Mouse (Mus musculus): ENCODE measurements around the gene Chrm5. TPM values are rescaled to one million over a fixed set of nuclear protein-coding genes. Genes with fewer than 3 reads are reported as not detected.
"Not testable (repeated sequence)": the region's sequence is repeated elsewhere in the genome, so short reads cannot be mapped to it uniquely, and the experiment has no call there.

Chrm5 gene
- polyA plus RNA-seq, 1 experiment from 2014 or later: not detected

GRCm38 (mm10) chr2:112448510-112449059, 32.0 kb downstream of the Chrm5 start:
- no peaks in the 10 kb centered on the region for H3K4me1 ChIP-seq (replicated peaks)
- H3K4me3 ChIP-seq (replicated peaks): no peak overlapping the region
- no peak overlapping the region for H3K4me2 ChIP-seq
- H3K27me3 ChIP-seq: no peaks in the 10 kb centered on the region
- ATAC-seq (ENCODE audit: low read depth) (no peak), DNase-seq (no peak)
- H3K9me3 ChIP-seq (replicated peaks): no peaks in the 10 kb centered on the region
- no peaks in the 10 kb centered on the region for H3K36me3 ChIP-seq
- H3K27ac ChIP-seq: no peak overlapping the region
- no peak overlapping the region for H3K9ac ChIP-seq

DNA sequence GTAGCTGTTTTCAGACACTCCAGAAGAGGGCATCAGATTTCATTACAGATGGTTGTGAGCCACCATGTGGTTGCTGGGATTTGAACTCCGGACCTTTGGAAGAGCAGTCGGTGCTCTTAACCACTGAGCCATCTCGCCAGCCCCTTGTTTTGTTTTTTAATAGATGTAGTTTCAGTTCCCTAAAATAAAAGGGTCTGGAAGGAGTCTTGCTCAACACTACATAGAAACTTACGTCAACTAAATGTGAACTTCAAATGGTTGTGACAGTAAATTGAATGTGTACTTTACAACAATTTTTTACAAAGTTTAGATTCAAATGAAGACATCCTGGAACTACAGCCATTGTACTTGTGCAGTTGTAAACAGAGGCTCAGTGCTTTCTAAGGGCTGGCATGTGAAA, 32.5 kb downstream of the Chrm5 start:
- not testable (repeated sequence) for H3K4me3 ChIP-seq (replicated peaks); H3K36me3 ChIP-seq; H3K27ac ChIP-seq; H3K9ac ChIP-seq; H3K4me2 ChIP-seq; H3K4me1 ChIP-seq (replicated peaks); DNase-seq; H3K27me3 ChIP-seq; ATAC-seq (ENCODE audit: low read depth); H3K9me3 ChIP-seq (replicated peaks)
- WGBS (ENCODE audit: insufficient replicate concordance): 56% methylated on average over 4 of the region's 4 CpGs

DNA sequence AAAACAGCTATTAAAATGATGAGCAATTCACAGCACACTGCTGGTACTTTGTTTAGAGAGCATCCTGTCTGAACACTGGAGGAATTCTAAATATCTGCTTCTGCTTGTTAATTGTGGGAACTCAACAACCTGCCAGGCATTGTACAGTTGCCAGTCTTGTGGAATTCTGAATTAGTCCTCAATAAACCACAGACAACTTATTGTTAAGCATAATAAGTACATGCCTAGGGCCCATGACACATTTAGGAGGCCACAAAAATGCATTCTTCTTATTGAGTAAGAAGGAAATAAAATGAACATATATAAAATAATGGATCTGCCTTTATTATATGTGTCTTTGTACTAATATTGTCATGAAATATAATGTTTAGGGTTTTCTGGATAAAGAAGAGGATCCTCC, 35.1 kb downstream of the Chrm5 start:
- Histone ChIP-seq H3K9ac (no peak overlapping the region), H3K4me1 (replicated peaks) (no peaks in the 10 kb centered on the region)
- DNase-seq: no peak

DNA sequence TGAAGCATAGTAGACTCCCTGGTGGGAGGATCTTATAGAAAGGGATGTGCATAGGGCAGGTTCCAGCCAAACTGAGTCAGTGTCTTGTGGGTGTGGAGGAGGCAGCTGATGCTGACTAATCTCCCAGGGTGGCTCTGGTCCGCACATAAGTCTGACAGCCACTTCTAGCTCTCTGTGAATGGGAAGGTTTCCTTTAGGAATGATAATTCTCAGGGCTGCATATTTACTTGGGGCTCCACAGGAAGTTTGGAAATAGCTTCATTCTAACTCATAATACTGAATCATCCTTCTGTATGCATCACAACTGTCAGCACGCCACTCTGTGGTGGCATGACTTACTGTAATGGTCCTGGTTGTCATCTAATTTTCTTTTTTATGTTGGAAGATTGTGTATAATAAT, 37.1 kb downstream of the Chrm5 start:
- Histone ChIP-seq H3K4me1 (replicated peaks) (no peaks in the 10 kb centered on the region), H3K4me3 (replicated peaks) (no peak overlapping the region), H3K27me3 (no peaks in the 10 kb centered on the region), H3K4me2 (no peak overlapping the region), H3K27ac (no peak overlapping the region), H3K9ac (no peak overlapping the region), H3K9me3 (replicated peaks) (no peaks in the 10 kb centered on the region), H3K36me3 (no peaks in the 10 kb centered on the region)
- ATAC-seq (ENCODE audit: low read depth): no peak
- DNase-seq: no peak
- WGBS (ENCODE audit: insufficient replicate concordance): 51% methylated on average over 2 of the region's 2 CpGs

More for the DNA sequence above, 35.1 kb downstream of the Chrm5 start:
- no peak overlapping the region for H3K4me3 ChIP-seq (replicated peaks)
- H3K36me3 ChIP-seq: no peaks in the 10 kb centered on the region
- no peak for ATAC-seq (ENCODE audit: low read depth)
- no peak overlapping the region for H3K27ac ChIP-seq
- no peak overlapping the region for H3K4me2 ChIP-seq
- H3K27me3 ChIP-seq: no peaks in the 10 kb centered on the region
- no peaks in the 10 kb centered on the region for H3K9me3 ChIP-seq (replicated peaks)

DNA sequence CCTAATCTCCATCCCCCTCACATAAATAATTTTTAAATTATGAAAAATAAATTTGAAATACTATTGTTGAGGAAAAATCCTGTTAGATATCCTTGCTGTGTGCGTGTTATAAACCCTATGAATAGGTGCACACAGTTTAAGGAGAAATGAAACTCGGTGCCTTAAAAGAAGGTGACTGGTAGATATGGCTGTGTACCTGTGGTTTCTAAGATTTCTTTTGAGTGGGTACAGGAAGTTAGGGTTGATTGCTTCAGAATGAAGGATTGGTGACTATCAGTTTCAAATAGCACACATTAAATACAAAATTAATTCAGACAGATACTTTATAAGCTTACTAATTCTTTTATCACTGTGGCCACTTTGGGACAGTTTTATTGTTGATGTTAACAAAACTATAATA, 43.0 kb downstream of the Chrm5 start:
- H3K9me3 ChIP-seq (replicated peaks): no peaks in the 10 kb centered on the region
- peaks cover 3% of the 10 kb centered on the region for H3K4me1 ChIP-seq (replicated peaks)
- ATAC-seq (ENCODE audit: low read depth) (no peak), DNase-seq (no peak)
- no peak overlapping the region for H3K9ac ChIP-seq
- H3K27me3 ChIP-seq: no peaks in the 10 kb centered on the region
- H3K4me2 ChIP-seq: no peak overlapping the region
- WGBS (ENCODE audit: insufficient replicate concordance): 72% methylated on average over 2 of the region's 2 CpGs
- no peaks in the 10 kb centered on the region for H3K36me3 ChIP-seq
- no peak overlapping the region for H3K4me3 ChIP-seq (replicated peaks)
- H3K27ac ChIP-seq: no peak overlapping the region

- H3K9me3 ChIP-seq (replicated peaks): no peaks in the 10 kb centered on the region
- ATAC-seq (ENCODE audit: low read depth): no peak
- no peaks in the 10 kb centered on the region for H3K27me3 ChIP-seq
- H3K27ac ChIP-seq: no peak overlapping the region
- 63% methylated on average over 4 of the region's 4 CpGs for WGBS (ENCODE audit: insufficient replicate concordance)
- no peaks in the 10 kb centered on the region for H3K36me3 ChIP-seq
- no peak overlapping the region for H3K9ac ChIP-seq
- peaks cover 3% of the 10 kb centered on the region for H3K4me1 ChIP-seq (replicated peaks)
- H3K4me2 ChIP-seq: no peak overlapping the region
- DNase-seq: no peak
- no peak overlapping the region for H3K4me3 ChIP-seq (replicated peaks)
Measured at GRCm38 (mm10) chr2:112436292-112436691, 44.3 kb downstream of the Chrm5 start.

GRCm38 (mm10) chr2:112433359-112433758, 47.2 kb downstream of the Chrm5 start:
- H3K27ac ChIP-seq: no peak overlapping the region
- peak; percentile 23 for DNase-seq
- H3K9me3 ChIP-seq (replicated peaks): no peaks in the 10 kb centered on the region
- ATAC-seq (ENCODE audit: low read depth): no peak
- 45% methylated on average over 2 of the region's 2 CpGs for WGBS (ENCODE audit: insufficient replicate concordance)
- no peak overlapping the region for H3K9ac ChIP-seq
- H3K36me3 ChIP-seq: no peaks in the 10 kb centered on the region
- peaks cover 3% of the 10 kb centered on the region for H3K4me1 ChIP-seq (replicated peaks)
- H3K4me2 ChIP-seq: no peak overlapping the region
- H3K4me3 ChIP-seq (replicated peaks): no peak overlapping the region
- no peaks in the 10 kb centered on the region for H3K27me3 ChIP-seq

- WGBS (ENCODE audit: insufficient replicate concordance): 81% methylated on average over 2 of the region's 2 CpGs
Measured at GRCm38 (mm10) chr2:112432523-112432922, 48.0 kb downstream of the Chrm5 start.

DNA sequence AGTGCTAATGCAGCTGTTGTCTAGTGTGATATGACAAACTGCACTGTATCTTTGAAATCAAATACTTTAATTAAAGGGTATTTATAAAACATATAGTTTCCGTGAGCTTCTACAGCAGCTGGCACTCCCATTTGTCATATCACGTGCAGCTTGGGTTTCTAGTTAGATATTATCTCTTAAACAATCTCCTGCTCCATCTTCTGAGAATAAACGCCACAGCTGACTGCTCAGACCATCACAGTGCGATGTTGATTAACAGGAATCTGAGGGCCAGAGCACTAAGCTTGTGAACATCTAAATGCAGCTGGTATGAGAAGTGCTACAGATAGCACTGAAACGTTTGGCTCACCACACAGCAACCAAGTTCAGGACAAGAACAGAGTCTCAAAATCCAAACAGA, 50.2 kb downstream of the Chrm5 start:
- no peak overlapping the region for H3K9ac ChIP-seq
- H3K4me1 ChIP-seq (replicated peaks): peaks cover 8% of the 10 kb centered on the region
- no peak for ATAC-seq (ENCODE audit: low read depth)
- no peak for DNase-seq
- H3K4me3 ChIP-seq (replicated peaks): no peak overlapping the region
- no peak overlapping the region for H3K4me2 ChIP-seq
- no peak overlapping the region for H3K27ac ChIP-seq
- H3K27me3 ChIP-seq: no peaks in the 10 kb centered on the region
- no peaks in the 10 kb centered on the region for H3K36me3 ChIP-seq
- H3K9me3 ChIP-seq (replicated peaks): no peaks in the 10 kb centered on the region
- 43% methylated on average over 5 of the region's 5 CpGs for WGBS (ENCODE audit: insufficient replicate concordance)

More at GRCm38 (mm10) chr2:112432523-112432922, 48.0 kb downstream of the Chrm5 start:
- no peak for DNase-seq
- Histone ChIP-seq H3K9ac (no peak overlapping the region), H3K9me3 (replicated peaks) (no peaks in the 10 kb centered on the region), H3K36me3 (no peaks in the 10 kb centered on the region), H3K4me1 (replicated peaks) (peaks cover 3% of the 10 kb centered on the region), H3K27me3 (no peaks in the 10 kb centered on the region), H3K4me2 (no peak overlapping the region), H3K27ac (no peak overlapping the region), H3K4me3 (replicated peaks) (no peak overlapping the region)
- ATAC-seq (ENCODE audit: low read depth): no peak

- Histone ChIP-seq H3K4me2 (no peak overlapping the region), H3K4me1 (replicated peaks) (peaks cover 11% of the 10 kb centered on the region), H3K9ac (no peak overlapping the region), H3K36me3 (no peaks in the 10 kb centered on the region), H3K9me3 (replicated peaks) (no peaks in the 10 kb centered on the region), H3K27ac (no peak overlapping the region), H3K27me3 (no peaks in the 10 kb centered on the region), H3K4me3 (replicated peaks) (no peak overlapping the region)
- 70% methylated on average over 4 of the region's 4 CpGs for WGBS (ENCODE audit: insufficient replicate concordance)
- no peak for ATAC-seq (ENCODE audit: low read depth)
- DNase-seq: no peak
Measured at GRCm38 (mm10) chr2:112429665-112430064, 50.9 kb downstream of the Chrm5 start.

Data from liver, embryonic 13.5 days (tissue).